Mouse (Mus musculus) embryonic fibroblast, embryonic 13.5 days (primary cell): ENCODE results near the gene Smyd3.

Experiments used
- CTCF ChIP-seq: IDR thresholded peaks from 2 replicates; pipeline ENCODE4 v1.5.1; 2011; ENCODE audit warnings: mild to moderate bottlenecking, control low read depth, low read length, moderate library complexity, borderline replicate concordance; ENCODE audit not compliant: insufficient read depth
- POLR2A ChIP-seq: IDR thresholded peaks from 2 replicates; pipeline ENCODE4 v1.6.1; 2011; ENCODE audit warnings: low read depth, mild to moderate bottlenecking, control low read depth, low read length, moderate library complexity

DNA sequence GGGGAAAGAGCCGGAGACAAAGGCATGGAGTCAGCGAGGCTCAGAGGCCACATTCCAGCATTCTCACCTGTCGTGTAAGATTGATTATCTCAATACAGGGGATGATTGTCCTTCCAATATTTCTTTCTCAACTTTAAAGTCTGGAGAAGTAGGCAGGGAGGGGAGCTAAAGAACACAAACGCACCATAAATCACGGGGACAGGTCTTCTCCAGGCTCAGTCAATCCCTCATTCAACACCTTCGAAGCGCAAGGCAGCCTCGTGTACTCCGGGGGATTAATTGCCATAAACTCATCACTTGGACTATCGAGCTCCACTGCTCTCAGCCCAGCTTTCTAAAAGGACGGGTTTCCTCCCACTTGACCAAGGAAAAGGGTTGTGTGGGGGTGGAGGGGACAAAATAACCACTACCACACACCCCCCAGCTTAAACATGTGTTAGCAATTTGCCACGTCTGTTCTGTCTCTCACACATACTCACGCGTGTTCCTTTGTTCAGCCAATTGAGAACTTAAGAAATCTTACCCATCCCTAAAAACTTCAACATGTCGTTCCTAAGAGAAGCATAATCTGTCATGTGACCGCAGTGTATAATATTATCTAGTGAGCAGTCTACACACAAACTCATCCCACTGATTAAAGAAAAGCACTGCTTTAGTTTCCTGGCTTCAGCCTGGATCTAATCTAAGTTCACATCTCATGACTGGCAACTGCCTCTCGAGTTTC, 43.8 kb downstream of the Smyd3 start:
- TF ChIP-seq POLR2A (no peak), CTCF (no peak)
